Mouse (Mus musculus) gastrocnemius, adult 2 months (tissue): ENCODE measurements at regions not wholly inside any gene's neighbourhood (a gene's known extent, or its start where the extent isn't known, plus 50 kb on each side); places are given as distances from the start of the nearest gene placed in this dataset.

Source experiments
- DNase-seq: peaks from one replicate; pipeline ENCODE4 v3.0.0; 2022
- H3K27ac ChIP-seq: fragments of 200-600 bp; 2 replicates; pipeline ENCODE4 v1.8.1; 2022; ENCODE audit warnings: mild to moderate bottlenecking
- H3K4me3 ChIP-seq: fragments of 200-600 bp; 2 replicates; pipeline ENCODE4 v1.8.1; 2022; ENCODE audit warnings: mild to moderate bottlenecking, moderate library complexity
- CTCF ChIP-seq: fragments of 200-600 bp; IDR thresholded peaks from 2 replicates; pipeline ENCODE4 v1.8.1; 2022; ENCODE audit warnings: antibody characterized with exemption, mild to moderate bottlenecking, moderate library complexity
- intact Hi-C: fragments of 180-260 bp; cut with DNase I; formaldehyde crosslinking; loops from one replicate; pipeline ENCODE4 v1.15.1; 2025

DNA sequence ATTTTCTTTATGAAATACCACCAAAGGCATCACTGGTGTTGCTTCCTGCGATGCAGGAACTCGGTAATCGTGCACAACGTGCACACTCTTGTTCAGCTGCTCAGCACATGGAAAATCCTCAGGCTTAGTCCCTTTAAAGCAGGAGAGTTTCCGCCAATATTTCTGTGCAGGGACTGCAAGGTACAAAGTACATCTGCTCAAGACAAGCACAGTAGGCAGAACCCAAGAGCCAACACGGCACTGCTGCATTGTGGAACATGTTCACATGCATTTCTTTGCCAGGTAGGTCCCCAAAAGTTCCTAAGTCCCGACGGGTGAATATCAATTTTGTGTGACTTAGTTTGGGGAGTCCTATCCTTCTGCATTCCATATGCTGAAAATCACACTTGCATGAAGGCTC lies 808.0 kb upstream of the Pou3f3 start:
- TF ChIP-seq CTCF, result no peak
- Histone ChIP-seq H3K4me3 (no peak overlapping the region), H3K27ac (no peak overlapping the region)
- intact Hi-C loops, result no loop called here
- DNase-seq, result no peak

DNA sequence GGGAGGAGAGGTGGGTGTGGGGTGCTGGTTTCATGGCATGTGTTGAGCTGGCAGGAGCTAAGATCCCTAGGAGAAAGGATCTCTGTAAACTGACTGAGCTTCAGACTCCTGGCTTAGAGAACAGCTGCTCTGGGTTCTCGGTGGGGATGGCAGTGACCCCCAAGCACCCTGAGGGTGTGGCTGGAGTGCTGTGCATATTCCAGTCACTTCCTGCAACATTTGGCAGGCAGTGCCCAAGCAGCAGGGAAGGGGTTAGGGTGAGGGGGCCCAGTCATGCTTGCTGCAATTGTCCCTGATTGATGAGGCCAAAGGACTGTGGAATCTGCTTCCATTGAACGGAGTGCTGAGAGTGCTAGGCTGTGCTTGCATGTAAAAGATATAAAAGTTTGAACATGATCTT lies 807.4 kb upstream of the Pou3f3 start:
- TF ChIP-seq CTCF, result no peak
- intact Hi-C loops, result no loop called here
- no peak for DNase-seq
- no peak overlapping the region for H3K27ac ChIP-seq
- H3K4me3 ChIP-seq, result no peak overlapping the region

DNA sequence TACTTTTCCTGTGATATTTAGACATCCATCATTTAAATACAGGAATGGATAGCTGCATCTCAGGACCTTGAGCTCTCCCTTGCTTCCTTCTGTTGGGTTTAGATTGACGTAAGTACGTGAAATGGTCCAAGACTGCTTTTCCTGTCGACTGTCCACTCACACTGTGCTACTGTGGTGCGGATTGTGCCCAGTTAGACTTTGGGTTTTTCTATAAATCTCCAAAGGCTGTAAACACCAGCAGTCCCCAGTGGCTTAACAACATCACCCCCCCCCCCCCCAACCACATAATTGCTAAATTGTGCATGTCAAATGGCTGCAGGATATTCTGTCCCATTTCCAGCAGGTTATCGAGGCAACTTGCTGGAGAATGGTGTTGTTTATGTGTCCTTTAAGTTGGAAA lies 806.6 kb upstream of the Pou3f3 start:
- no peak overlapping the region for H3K4me3 ChIP-seq

DNA sequence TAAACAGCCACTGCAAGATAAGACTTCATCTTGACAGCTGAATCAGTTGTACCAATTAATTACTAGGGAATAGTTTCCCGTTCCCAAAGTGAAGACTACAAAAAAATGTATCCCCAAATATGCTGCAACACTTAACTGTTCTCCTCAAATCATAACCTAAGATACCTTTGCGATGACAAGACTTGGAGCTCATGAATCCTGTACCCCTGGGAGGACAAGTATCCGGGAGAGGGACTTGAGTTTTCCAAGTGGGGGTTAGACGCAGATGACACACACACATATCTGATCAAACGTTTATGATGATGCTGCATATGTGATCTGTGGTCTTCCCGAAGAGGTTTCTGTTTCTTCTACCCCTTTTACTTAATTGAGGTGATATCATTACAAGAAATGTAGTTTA lies 805.6 kb upstream of the Pou3f3 start:
- DNase-seq, result no peak
- Histone ChIP-seq H3K27ac (no peak overlapping the region), H3K4me3 (no peak overlapping the region)
- intact Hi-C loops, result no loop called here
- no peak for TF ChIP-seq CTCF

More for the DNA sequence above, 806.6 kb upstream of the Pou3f3 start:
- intact Hi-C loops, result no loop called here
- no peak for DNase-seq
- TF ChIP-seq CTCF, result no peak
- no peak overlapping the region for H3K27ac ChIP-seq

DNA sequence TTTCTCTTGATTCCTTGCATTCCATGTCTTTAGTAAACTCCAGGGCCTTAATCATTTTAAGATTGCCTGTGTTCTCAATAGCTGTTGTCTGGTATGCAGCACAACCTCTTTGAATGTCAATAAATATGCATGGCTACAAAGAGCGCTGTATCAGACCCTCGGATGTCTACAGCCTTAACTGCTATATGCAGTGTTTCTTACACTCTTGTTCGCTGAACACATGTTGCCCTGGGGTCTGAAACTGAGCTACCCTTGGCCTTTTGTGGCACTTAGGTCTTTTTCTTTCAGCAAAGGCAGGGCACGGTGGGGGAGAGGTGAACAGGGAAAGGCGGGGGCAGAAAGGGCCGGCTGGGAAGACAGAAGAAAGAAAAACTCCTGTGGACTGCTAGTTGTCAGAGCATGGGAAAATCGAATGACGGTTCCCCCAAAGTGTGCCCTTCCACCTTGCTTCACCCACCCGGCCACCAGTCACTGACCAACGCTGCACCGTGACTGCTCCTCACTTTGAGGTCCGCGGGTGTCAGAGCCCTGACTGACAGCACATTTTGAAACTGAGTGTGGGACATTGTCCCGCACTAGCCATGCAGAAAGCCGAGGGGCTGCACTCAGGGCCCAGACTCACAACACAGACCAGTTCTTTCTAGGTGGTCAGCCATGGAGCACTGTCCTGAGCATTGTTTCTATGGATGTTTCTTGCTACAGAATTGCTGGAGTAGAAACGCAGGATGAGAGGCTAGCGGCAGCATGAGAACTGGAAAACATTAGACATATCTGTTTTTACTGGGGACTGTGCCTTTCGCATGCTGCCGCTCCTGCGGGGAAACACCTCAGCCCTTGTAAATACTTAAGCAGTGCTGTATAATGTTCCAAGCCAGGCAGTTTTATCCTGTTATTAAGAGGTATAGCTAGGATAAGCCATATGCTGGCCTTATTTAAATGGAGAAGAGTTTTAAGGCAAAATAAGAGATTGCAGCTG lies 804.6 kb upstream of the Pou3f3 start:
- intact Hi-C loops, result no loop called here
- H3K27ac ChIP-seq, result no peak overlapping the region

DNA sequence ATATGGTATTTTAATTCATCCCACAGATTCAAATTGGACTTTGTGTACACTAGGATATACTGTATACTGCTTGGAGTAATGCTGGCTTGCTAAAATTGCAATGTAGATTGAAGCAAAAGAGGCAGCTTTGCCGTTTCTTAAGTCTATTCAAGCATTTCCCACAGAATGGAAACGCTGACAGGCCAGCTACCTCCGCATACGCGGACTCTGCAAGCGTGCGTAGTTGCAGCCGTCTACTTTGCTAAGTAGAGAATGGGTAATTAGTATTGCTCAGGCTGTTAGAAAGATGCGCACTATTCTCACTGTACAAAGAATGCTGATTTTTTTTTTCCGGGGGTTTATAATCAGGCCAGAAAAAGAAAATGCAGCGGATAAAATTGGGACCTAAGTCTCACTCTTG lies 803.8 kb upstream of the Pou3f3 start:
- intact Hi-C loops, result no loop called here
- Histone ChIP-seq H3K4me3 (no peak overlapping the region), H3K27ac (no peak overlapping the region)
- no peak for TF ChIP-seq CTCF
- no peak for DNase-seq

More for the DNA sequence above, 804.6 kb upstream of the Pou3f3 start:
- no peak for DNase-seq
- H3K4me3 ChIP-seq, result no peak overlapping the region
- no peak for TF ChIP-seq CTCF

DNA sequence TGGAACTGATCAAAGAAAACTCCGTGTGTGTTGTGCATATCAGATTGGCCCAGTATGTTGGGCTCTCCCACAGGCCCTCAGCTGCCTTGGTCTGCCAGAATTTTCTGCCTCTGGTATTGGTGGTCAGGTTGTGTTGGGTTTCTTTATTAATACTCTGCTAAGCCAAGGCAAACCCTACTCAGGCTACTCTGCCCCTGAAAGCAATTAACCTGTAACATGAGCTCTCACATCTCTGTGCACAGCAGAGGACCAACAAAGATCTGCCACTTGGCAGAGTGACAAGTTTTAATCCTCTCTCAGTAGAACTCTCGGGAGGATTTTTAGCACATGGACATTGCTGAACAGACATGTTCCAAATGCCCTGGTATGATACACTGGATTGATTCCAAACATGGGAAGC lies 803.2 kb upstream of the Pou3f3 start:
- H3K4me3 ChIP-seq, result no peak overlapping the region
- no peak for DNase-seq
- H3K27ac ChIP-seq, result no peak overlapping the region
- TF ChIP-seq CTCF, result no peak
- intact Hi-C loops, result no loop called here

DNA sequence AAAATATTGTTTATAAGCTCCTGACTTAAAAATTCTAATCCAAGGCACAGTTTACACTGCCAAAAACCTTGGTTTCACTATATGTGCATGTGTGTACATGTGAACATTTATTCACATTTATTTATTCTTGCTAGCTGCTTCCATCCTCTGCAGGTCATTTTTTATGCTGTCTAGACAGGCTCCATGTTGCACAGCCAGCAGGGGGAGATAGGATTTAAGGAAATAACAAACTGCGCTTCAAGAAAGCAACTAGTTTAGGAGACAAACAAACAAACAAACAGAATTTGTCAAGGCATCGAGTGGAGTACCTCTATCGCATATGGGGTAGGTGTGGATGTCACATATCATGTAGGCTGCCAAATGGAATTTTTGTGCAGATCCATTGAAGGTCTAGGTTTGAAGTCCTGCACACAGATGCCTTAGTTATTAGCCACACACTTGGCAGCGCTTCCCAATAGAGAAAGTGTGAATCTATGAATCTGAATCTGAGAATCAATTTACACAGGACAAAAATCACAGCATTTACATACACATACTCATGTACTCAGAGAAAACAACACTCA lies 797.7 kb upstream of the Pou3f3 start:
- no peak for DNase-seq
- peak; percentile 36; the same call in 1 of the 2 replicates for TF ChIP-seq CTCF
- intact Hi-C loops, result no loop called here
- Histone ChIP-seq H3K27ac (no peak overlapping the region), H3K4me3 (no peak overlapping the region)

DNA sequence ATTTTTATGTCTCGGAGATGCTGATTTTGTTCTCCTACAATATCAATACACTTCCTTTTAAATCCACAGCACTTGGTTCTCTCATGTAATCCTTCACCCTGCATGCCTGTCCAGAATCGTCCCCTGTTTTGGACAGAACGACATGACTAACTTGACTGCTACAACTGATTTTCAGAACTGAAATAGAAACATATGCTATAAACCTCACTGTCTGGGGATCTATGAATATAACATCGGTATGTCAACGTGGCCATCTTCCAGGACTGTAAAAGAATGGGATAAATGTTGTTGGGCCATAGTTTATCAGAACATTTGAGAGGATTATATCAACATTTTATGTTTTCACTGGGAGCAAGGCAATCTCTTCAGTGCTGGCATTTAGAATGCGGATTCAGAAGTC lies 795.2 kb upstream of the Pou3f3 start:
- no peak overlapping the region for H3K4me3 ChIP-seq
- no peak for DNase-seq
- no peak for TF ChIP-seq CTCF
- intact Hi-C loops, result no loop called here
- no peak overlapping the region for H3K27ac ChIP-seq

DNA sequence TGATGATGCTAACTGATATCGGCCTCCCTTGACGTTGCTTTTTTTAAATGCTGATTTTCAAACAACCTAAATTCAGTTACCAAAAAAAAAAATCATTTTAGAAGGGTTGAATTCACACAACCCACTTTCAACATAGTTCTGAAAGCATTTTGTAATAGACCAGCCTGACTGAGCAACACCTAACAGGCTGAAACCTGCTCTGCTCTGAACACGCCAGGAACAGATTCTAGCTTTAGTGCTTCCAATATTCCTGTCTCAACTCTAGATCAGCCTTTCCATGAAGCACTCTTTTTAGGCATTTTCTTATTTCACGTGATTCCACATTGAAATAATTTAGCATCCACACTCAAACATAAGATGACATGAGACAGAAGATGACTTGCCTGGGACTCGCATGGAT lies 789.6 kb upstream of the Pou3f3 start:
- no peak for TF ChIP-seq CTCF
- DNase-seq, result no peak
- no peak overlapping the region for H3K27ac ChIP-seq
- H3K4me3 ChIP-seq, result no peak overlapping the region
- intact Hi-C loops, result no loop called here

DNA sequence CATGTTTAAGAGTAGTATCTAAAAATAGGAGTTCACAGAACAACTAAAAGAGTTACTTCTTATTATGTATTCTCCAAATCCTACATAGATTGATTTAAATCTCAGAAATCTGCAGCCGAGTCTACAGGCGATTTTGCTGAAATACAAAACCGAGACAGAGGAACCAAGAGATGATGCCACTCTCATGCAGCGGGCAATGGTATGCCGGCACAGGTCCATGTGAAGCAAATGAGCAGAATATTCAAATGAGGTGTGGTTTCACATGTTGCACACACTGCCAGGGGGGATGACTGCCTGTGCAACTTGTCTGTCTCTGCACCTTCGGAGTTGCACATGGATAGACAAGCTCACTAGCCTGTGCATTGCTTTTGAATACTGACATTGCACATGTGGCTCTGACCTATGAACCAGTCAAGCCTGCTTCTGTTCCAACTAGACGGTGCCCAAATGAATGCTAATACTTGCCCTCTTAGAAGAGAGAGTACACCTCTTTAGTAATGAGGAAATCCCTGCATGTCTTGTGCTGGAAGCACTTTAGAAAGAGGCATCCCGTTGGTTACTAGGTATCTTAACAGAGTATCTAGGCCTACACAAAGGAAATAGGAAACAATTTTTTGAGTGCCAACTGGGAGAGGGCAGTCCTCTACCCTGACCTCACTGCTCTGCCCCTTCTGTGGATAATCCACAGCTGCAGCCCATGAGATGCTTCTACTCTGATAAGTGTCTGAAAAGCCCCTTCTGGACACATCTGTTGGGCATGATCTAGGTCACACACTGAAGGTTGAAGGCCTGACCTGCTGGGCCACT lies 787.4 kb upstream of the Pou3f3 start:
- DNase-seq, result no peak
- Histone ChIP-seq H3K27ac (no peak overlapping the region), H3K4me3 (no peak overlapping the region)
- intact Hi-C loops, result no loop called here
- TF ChIP-seq CTCF, result no peak

DNA sequence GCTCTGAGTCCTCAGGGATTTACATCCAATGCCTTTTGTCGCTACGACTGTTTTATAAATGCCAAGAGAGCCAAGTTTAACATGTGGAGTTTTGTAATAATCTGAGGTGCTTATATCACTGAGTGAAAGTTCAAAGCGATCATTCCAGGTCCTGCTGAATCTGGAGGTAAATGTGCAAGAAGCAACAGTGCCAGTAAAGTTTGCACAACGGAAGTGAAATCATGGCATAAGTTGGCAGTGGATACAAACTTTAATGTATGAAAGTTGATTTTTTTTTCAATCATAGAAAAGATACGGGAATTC lies 786.8 kb upstream of the Pou3f3 start:
- TF ChIP-seq CTCF, result no peak
- no peak overlapping the region for H3K27ac ChIP-seq
- intact Hi-C loops, result no loop called here
- no peak overlapping the region for H3K4me3 ChIP-seq
- DNase-seq, result no peak

DNA sequence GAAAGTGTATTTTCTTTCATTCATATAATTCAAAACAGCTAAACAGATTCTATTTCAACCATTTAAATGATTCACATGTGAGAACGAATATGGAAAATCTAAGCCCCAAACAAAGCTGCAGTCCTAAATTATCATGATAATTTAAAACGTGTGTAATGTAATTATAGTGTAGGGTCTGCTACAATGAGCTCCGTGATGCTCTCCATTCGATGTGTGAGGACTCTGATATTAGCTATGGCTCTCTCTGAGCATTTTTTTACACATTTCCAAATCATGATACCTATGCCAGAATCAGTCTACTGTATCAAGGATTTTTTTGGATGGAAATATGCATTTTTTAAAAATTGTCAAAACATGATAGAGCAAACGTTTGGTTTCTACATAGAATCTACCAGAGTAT lies 785.8 kb upstream of the Pou3f3 start:
- DNase-seq, result no peak
- TF ChIP-seq CTCF, result no peak
- intact Hi-C loops, result no loop called here

More for the DNA sequence above, 785.8 kb upstream of the Pou3f3 start:
- Histone ChIP-seq H3K27ac (no peak overlapping the region), H3K4me3 (no peak overlapping the region)
